8 mouse cellular contexts compared by ENCODE assay signal in genomic region chr5:17575183-17575495, GRCm38 (mm10). TPM values are rescaled to one million over a fixed set of nuclear protein-coding genes. Genes with fewer than 3 reads are reported as not detected.
DNase-seq lines count a peak whose midpoint lies in the region; ATAC-seq lines count a peak whose summit lies in the region.

No protein-coding gene starts in this region.

- peaks cover 4% of the 10 kb centered on the region; the same call in 1 of the 2 replicates for H3K4me1 ChIP-seq in kidney, embryonic 16.5 days (ENCODE audit: insufficient read depth, low read length)
- H3K4me1 ChIP-seq in embryonic facial prominence, embryonic 14.5 days (ENCODE audit: control insufficient read depth, insufficient read depth, low read length): no peaks in the 10 kb centered on the region
- no peaks in the 10 kb centered on the region for H3K4me1 ChIP-seq in intestine, embryonic 15.5 days (replicated peaks)
- 0 out of 2 replicates have a peak, but pooled peaks cover 2% of the 10 kb centered on the region for H3K4me1 ChIP-seq in neural tube, embryonic 14.5 days (ENCODE audit: control insufficient read depth, insufficient read depth, low read length)

- H3K9ac ChIP-seq in kidney, embryonic 16.5 days (replicated peaks; ENCODE audit: low read length): peak overlapping the region; percentile 74
- peak overlapping the region; percentile 64 for H3K9ac ChIP-seq in embryonic facial prominence, embryonic 14.5 days (ENCODE audit: low read depth, low read length)
- peak overlapping the region; percentile 51 for H3K9ac ChIP-seq in intestine, embryonic 15.5 days
- H3K9ac ChIP-seq in neural tube, embryonic 14.5 days (replicated peaks; ENCODE audit: low read depth, low read length): peak overlapping the region; percentile 55; the same call in 1 of the 2 replicates

- no peaks in the 10 kb centered on the region for H3K27me3 ChIP-seq in kidney, embryonic 16.5 days (ENCODE audit: insufficient read depth, low read length)
- H3K27me3 ChIP-seq in embryonic facial prominence, embryonic 14.5 days (replicated peaks; ENCODE audit: control insufficient read depth, insufficient read depth, low read length): no peaks in the 10 kb centered on the region
- no peaks in the 10 kb centered on the region for H3K27me3 ChIP-seq in intestine, embryonic 15.5 days (replicated peaks)
- H3K27me3 ChIP-seq in neural tube, embryonic 14.5 days (ENCODE audit: control insufficient read depth, insufficient read depth, low read length): no peaks in the 10 kb centered on the region; the same call in 1 of the 2 replicates

- H3K36me3 ChIP-seq in kidney, embryonic 16.5 days (ENCODE audit: insufficient read depth, low read length): no peaks in the 10 kb centered on the region
- no peaks in the 10 kb centered on the region for H3K36me3 ChIP-seq in embryonic facial prominence, embryonic 14.5 days (ENCODE audit: control insufficient read depth, insufficient read depth, low read length)
- H3K36me3 ChIP-seq in intestine, embryonic 15.5 days: no peaks in the 10 kb centered on the region
- no peaks in the 10 kb centered on the region for H3K36me3 ChIP-seq in neural tube, embryonic 14.5 days (ENCODE audit: control insufficient read depth, insufficient read depth, low read length)

- peak; percentile 35 for ATAC-seq in kidney, embryonic 16.5 days (ENCODE audit: low FRiP score, low TSS enrichment)
- no peak for ATAC-seq in embryonic facial prominence, embryonic 14.5 days (ENCODE audit: low read depth)
- 0 out of 2 replicates have a peak, but pooled peaks have one; percentile 9 for ATAC-seq in intestine, embryonic 15.5 days
- ATAC-seq in neural tube, embryonic 14.5 days (ENCODE audit: low read depth): peak; percentile 33; the same call in 1 of the 2 replicates
- no peak for ATAC-seq in inflammation-experienced regulatory T-cells, adult 6 months
- no peak for ATAC-seq in frontal cortex, adult (ENCODE audit: low TSS enrichment)

- H3K27ac ChIP-seq in kidney, embryonic 16.5 days (ENCODE audit: low read length): peak overlapping the region; percentile 93
- H3K27ac ChIP-seq in embryonic facial prominence, embryonic 14.5 days (replicated peaks; ENCODE audit: low read depth, low read length): peak overlapping the region; percentile 75; the same call in 1 of the 2 replicates
- H3K27ac ChIP-seq in intestine, embryonic 15.5 days: peak overlapping the region; percentile 80
- H3K27ac ChIP-seq in neural tube, embryonic 14.5 days (ENCODE audit: low read depth, low read length): no peak overlapping the region

- WGBS in kidney, embryonic 16.5 days: 5% methylated on average over 7 of the region's 7 CpGs
- 17% methylated on average over 7 of the region's 7 CpGs for WGBS in embryonic facial prominence, embryonic 14.5 days
- 15% methylated on average over 7 of the region's 7 CpGs for WGBS in intestine, embryonic 15.5 days
- WGBS in neural tube, embryonic 14.5 days: 10% methylated on average over 7 of the region's 7 CpGs

- H3K4me2 ChIP-seq in kidney, embryonic 16.5 days (replicated peaks; ENCODE audit: low read depth, low read length): peak overlapping the region; percentile 77
- peak overlapping the region; percentile 86 for H3K4me2 ChIP-seq in embryonic facial prominence, embryonic 14.5 days (ENCODE audit: low read depth, low read length)
- peak overlapping the region; percentile 69 for H3K4me2 ChIP-seq in intestine, embryonic 15.5 days (replicated peaks)
- H3K4me2 ChIP-seq in neural tube, embryonic 14.5 days (ENCODE audit: low read depth, low read length): peak overlapping the region; percentile 77

- no peak for DNase-seq in kidney, adult 18-20 months
- no peak for DNase-seq in embryonic facial prominence, embryonic 14.5 days (ENCODE audit: low spot score)
- no peak for DNase-seq in urinary bladder, adult 2 months (ENCODE audit: low spot score)

- no peaks in the 10 kb centered on the region for H3K9me3 ChIP-seq in kidney, embryonic 16.5 days (ENCODE audit: low read length)
- 0 out of 2 replicates have a peak, but pooled peaks cover 3% of the 10 kb centered on the region for H3K9me3 ChIP-seq in embryonic facial prominence, embryonic 14.5 days (ENCODE audit: control insufficient read depth, low read length)
- no peaks in the 10 kb centered on the region for H3K9me3 ChIP-seq in intestine, embryonic 15.5 days
- H3K9me3 ChIP-seq in neural tube, embryonic 14.5 days (ENCODE audit: control insufficient read depth, low read length): no peaks in the 10 kb centered on the region

- peak overlapping the region; percentile 72 for H3K4me3 ChIP-seq in kidney, embryonic 16.5 days (ENCODE audit: low read length)
- peak overlapping the region; percentile 60 for H3K4me3 ChIP-seq in embryonic facial prominence, embryonic 14.5 days (ENCODE audit: low read depth, low read length)
- H3K4me3 ChIP-seq in intestine, embryonic 15.5 days (replicated peaks): peak overlapping the region; percentile 47
- H3K4me3 ChIP-seq in neural tube, embryonic 14.5 days (ENCODE audit: low read depth, low read length): peak overlapping the region; percentile 48

RNA-seq across cellular contexts. Expression of gene Sema3c, which starts 1.1 kb away (rescaled TPM):
- 92.4 and 99.1 TPM in 2 replicates for polyA plus RNA-seq in kidney, embryonic 16.5 days (2015; fragmentation: Nextera tagmentation; extraction: Ambion mirVana)
- polyA plus RNA-seq in embryonic facial prominence, embryonic 14.5 days (2014; fragmentation: Nextera tagmentation; extraction: Ambion mirVana): 65.3 and 71.5 TPM in 2 replicates
- 38.1 and 43.6 TPM in 2 replicates for polyA plus RNA-seq in intestine, embryonic 15.5 days (2015; fragmentation: Nextera tagmentation; extraction: Ambion mirVana)
- 37.5 and 45.4 TPM in 2 replicates for polyA plus RNA-seq in neural tube, embryonic 14.5 days (2014; fragmentation: Nextera tagmentation; extraction: Ambion mirVana)
- under 1 TPM in 1 of 3 experiments, not detected in 2; 0.21 TPM for polyA plus RNA-seq in inflammation-experienced regulatory T-cells, adult 6 months (2017; shearing (Covaris generic))
- polyA plus RNA-seq in urinary bladder, adult 2 months (2012; rRNA removed): 60.9 and 70.7 TPM in 2 replicates

Comparison
In these comparisons a context has a peak if more than half of its experiments do, and no peak if none do; other contexts are left out.
1. ATAC-seq: peak in kidney, embryonic 16.5 days (single experiment), intestine, embryonic 15.5 days (single experiment) and neural tube, embryonic 14.5 days (single experiment); none in embryonic facial prominence, embryonic 14.5 days (single experiment), inflammation-experienced regulatory T-cells, adult 6 months (single experiment) and frontal cortex, adult (single experiment).
2. RNA of gene Sema3c, which starts 1.1 kb away (polyA plus RNA-seq): 92.4 to 99.1 TPM in kidney, embryonic 16.5 days, 65.3 to 71.5 TPM in embryonic facial prominence, embryonic 14.5 days, 60.9 to 70.7 TPM in urinary bladder, adult 2 months, 38.1 to 43.6 TPM in intestine, embryonic 15.5 days and 37.5 to 45.4 TPM in neural tube, embryonic 14.5 days; 0.21 TPM in inflammation-experienced regulatory T-cells, adult 6 months; every median in the first group is over 10 times any median in the second.
3. Peak in every context shown above with its lines, with median percentiles within 50 percentile points of each other: H3K4me2 ChIP-seq, H3K4me3 ChIP-seq and H3K9ac ChIP-seq.